Mouse (Mus musculus): Measurements from ENCODE around the gene Irf2. TPM values are rescaled to one million over a fixed set of nuclear protein-coding genes. Genes with fewer than 3 reads are reported as not detected.

The Irf2 gene
- total RNA-seq, 1 experiment = 2.6 TPM

GRCm38 (mm10) chr8:46830112-46830855 lies 90.8 kb downstream of the Irf2 start:
- H3K4me1 ChIP-seq (ENCODE audit: control insufficient read depth in 2 of 2, insufficient read depth in 2 of 2, low read length in 2 of 2, poor library complexity in 1 of 2) = 0 out of 4 replicates have a peak, but pooled peaks cover 0 to 3% of the 10 kb centered on the region in 2 experiments
- no peak for DNase-seq (ENCODE audit: low read depth, low spot score)
- no peak overlapping the region for H3K27ac ChIP-seq (ENCODE audit: insufficient read depth, low read depth, low read length, poor library complexity, severe bottlenecking)
- no peak overlapping the region for H3K9ac ChIP-seq (ENCODE audit: insufficient read depth, low read depth, low read length, poor library complexity, severe bottlenecking)
- in situ Hi-C loops (cut with MboI; ENCODE audit: low sequenced_read_pairs in 2 of 2, unreplicated experiment in 2 of 2) = no loop called here
- no peaks in the 10 kb centered on the region for H3K9me3 ChIP-seq (ENCODE audit: control insufficient read depth, insufficient read depth, low read depth, low read length)
- no peaks in the 10 kb centered on the region for H3K36me3 ChIP-seq (ENCODE audit: control insufficient read depth, insufficient read depth, low read length, poor library complexity, severe bottlenecking)
- TF ChIP-seq ZNF384 (IDR thresholded peaks at IDR 0.05; ENCODE audit: low read depth, low read length) = no peak
- TF ChIP-seq ZC3H11A (IDR thresholded peaks at IDR 0.05; ENCODE audit: borderline replicate concordance, low read depth, low read length) = no peak
- no peak for TF ChIP-seq CHD2 (IDR thresholded peaks at IDR 0.05; ENCODE audit: low read depth, low read length)
- no peak for TF ChIP-seq MAFK (IDR thresholded peaks at IDR 0.05; ENCODE audit: insufficient read depth, low read depth, low read length)
- no peak for TF ChIP-seq HCFC1 (IDR thresholded peaks at IDR 0.05; ENCODE audit: borderline replicate concordance, insufficient read depth, low read length)
- no peak overlapping the region for H3K4me3 ChIP-seq (ENCODE audit: insufficient read depth in 1 of 2, low read depth in 1 of 2, low read length in 2 of 2, poor library complexity in 1 of 2, severe bottlenecking in 1 of 2)

DNA sequence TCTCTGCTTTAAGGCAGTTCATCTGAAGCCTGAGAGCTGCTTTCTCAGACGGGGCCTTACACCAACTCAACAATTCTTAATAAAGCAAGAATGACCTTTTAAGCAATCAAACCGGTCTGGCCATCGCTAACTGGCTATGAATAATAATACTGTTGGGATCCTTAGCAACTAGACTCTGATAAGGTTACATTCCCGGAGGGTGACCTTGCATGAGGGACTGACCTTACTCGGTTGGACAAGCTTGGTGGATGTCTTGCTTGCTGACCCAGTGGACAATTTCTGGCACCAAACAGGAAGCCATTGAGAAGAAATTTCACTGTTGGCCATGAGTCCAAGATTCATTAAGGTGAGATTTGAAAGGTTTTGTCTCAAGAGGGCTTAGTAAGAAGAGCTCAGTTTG lies 92.4 kb downstream of the Irf2 start:
- Histone ChIP-seq H3K4me1 (ENCODE audit: control insufficient read depth in 2 of 2, insufficient read depth in 2 of 2, low read length in 2 of 2, poor library complexity in 1 of 2) (0 out of 4 replicates have a peak, but pooled peaks cover 0 to 3% of the 10 kb centered on the region in 2 experiments), H3K4me3 (ENCODE audit: insufficient read depth in 1 of 2, low read depth in 1 of 2, low read length in 2 of 2, poor library complexity in 1 of 2, severe bottlenecking in 1 of 2) (no peak overlapping the region), H3K36me3 (ENCODE audit: control insufficient read depth, insufficient read depth, low read length, poor library complexity, severe bottlenecking) (no peaks in the 10 kb centered on the region), H3K9ac (ENCODE audit: insufficient read depth, low read depth, low read length, poor library complexity, severe bottlenecking) (no peak overlapping the region), H3K9me3 (ENCODE audit: control insufficient read depth, insufficient read depth, low read depth, low read length) (no peaks in the 10 kb centered on the region), H3K27ac (ENCODE audit: insufficient read depth, low read depth, low read length, poor library complexity, severe bottlenecking) (no peak overlapping the region)
- TF ChIP-seq ZNF384 (IDR thresholded peaks at IDR 0.05; ENCODE audit: low read depth, low read length) (no peak), ZC3H11A (IDR thresholded peaks at IDR 0.05; ENCODE audit: borderline replicate concordance, low read depth, low read length) (no peak), MAFK (IDR thresholded peaks at IDR 0.05; ENCODE audit: insufficient read depth, low read depth, low read length) (no peak), CHD2 (IDR thresholded peaks at IDR 0.05; ENCODE audit: low read depth, low read length) (no peak), HCFC1 (IDR thresholded peaks at IDR 0.05; ENCODE audit: borderline replicate concordance, insufficient read depth, low read length) (no peak)
- DNase-seq (ENCODE audit: low read depth, low spot score) = no peak
- in situ Hi-C loops (cut with MboI; ENCODE audit: low sequenced_read_pairs in 2 of 2, unreplicated experiment in 2 of 2) = no loop called here

DNA sequence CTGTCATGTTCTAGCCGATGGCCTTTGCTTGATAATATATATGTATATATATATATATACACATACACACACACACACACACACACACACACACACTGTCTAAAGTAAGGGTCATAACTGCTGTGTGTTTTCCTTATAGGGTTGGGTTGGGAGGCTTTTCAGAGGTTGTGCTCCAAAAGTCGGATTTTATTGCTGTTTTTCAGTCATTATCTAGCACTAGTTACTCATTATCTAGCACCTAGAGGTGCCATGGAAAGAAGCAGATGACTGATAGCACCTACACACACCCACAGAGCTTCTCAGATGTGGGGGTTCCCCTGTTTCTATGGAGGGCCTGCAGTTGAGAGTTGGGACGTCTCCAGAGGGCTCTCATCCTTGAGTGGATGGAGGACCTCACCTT lies 92.9 kb downstream of the Irf2 start:
- no peak for DNase-seq (ENCODE audit: low read depth, low spot score)
- Histone ChIP-seq H3K36me3 (ENCODE audit: control insufficient read depth, insufficient read depth, low read length, poor library complexity, severe bottlenecking) (no peaks in the 10 kb centered on the region), H3K27ac (ENCODE audit: insufficient read depth, low read depth, low read length, poor library complexity, severe bottlenecking) (no peak overlapping the region), H3K9me3 (ENCODE audit: control insufficient read depth, insufficient read depth, low read depth, low read length) (no peaks in the 10 kb centered on the region), H3K9ac (ENCODE audit: insufficient read depth, low read depth, low read length, poor library complexity, severe bottlenecking) (no peak overlapping the region), H3K4me1 (ENCODE audit: control insufficient read depth in 2 of 2, insufficient read depth in 2 of 2, low read length in 2 of 2, poor library complexity in 1 of 2) (0 out of 4 replicates have a peak, but pooled peaks cover 0 to 3% of the 10 kb centered on the region in 2 experiments), H3K4me3 (ENCODE audit: insufficient read depth in 1 of 2, low read depth in 1 of 2, low read length in 2 of 2, poor library complexity in 1 of 2, severe bottlenecking in 1 of 2) (no peak overlapping the region)
- in situ Hi-C loops (cut with MboI; ENCODE audit: low sequenced_read_pairs in 2 of 2, unreplicated experiment in 2 of 2) = no loop called here
- TF ChIP-seq ZNF384 (IDR thresholded peaks at IDR 0.05; ENCODE audit: low read depth, low read length) = no peak
- TF ChIP-seq MAFK (IDR thresholded peaks at IDR 0.05; ENCODE audit: insufficient read depth, low read depth, low read length) = no peak
- no peak for TF ChIP-seq CHD2 (IDR thresholded peaks at IDR 0.05; ENCODE audit: low read depth, low read length)
- TF ChIP-seq HCFC1 (IDR thresholded peaks at IDR 0.05; ENCODE audit: borderline replicate concordance, insufficient read depth, low read length) = no peak
- no peak for TF ChIP-seq ZC3H11A (IDR thresholded peaks at IDR 0.05; ENCODE audit: borderline replicate concordance, low read depth, low read length)

DNA sequence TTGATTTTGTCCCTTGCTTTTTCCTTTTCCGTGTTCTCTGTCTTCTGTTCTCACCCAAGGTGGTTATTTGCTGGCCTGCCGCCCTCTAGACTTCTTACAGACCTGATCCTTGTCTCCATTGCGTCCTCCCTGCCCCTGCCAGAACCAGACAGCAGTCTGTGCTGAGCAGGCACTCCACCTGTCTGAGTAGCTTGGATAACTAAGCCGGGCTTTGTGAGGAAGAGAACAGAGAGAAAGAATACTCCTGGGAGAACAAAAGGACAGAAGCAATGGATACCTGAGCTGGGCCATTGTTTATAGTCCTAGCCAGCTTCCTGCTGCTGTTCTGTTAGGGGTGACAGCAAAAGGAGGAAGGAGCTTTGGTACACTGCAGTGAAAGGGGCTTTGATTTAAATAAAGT lies 94.2 kb downstream of the Irf2 start:
- Histone ChIP-seq H3K4me1 (ENCODE audit: control insufficient read depth in 2 of 2, insufficient read depth in 2 of 2, low read length in 2 of 2, poor library complexity in 1 of 2) (0 out of 4 replicates have a peak, but pooled peaks cover 0 to 3% of the 10 kb centered on the region in 2 experiments), H3K9ac (ENCODE audit: insufficient read depth, low read depth, low read length, poor library complexity, severe bottlenecking) (no peak overlapping the region), H3K4me3 (ENCODE audit: insufficient read depth in 1 of 2, low read depth in 1 of 2, low read length in 2 of 2, poor library complexity in 1 of 2, severe bottlenecking in 1 of 2) (no peak overlapping the region), H3K9me3 (ENCODE audit: control insufficient read depth, insufficient read depth, low read depth, low read length) (no peaks in the 10 kb centered on the region), H3K27ac (ENCODE audit: insufficient read depth, low read depth, low read length, poor library complexity, severe bottlenecking) (no peak overlapping the region), H3K36me3 (ENCODE audit: control insufficient read depth, insufficient read depth, low read length, poor library complexity, severe bottlenecking) (no peaks in the 10 kb centered on the region)
- DNase-seq (ENCODE audit: low read depth, low spot score) = no peak
- in situ Hi-C loops (cut with MboI; ENCODE audit: low sequenced_read_pairs in 2 of 2, unreplicated experiment in 2 of 2) = no loop called here
- TF ChIP-seq CHD2 (IDR thresholded peaks at IDR 0.05; ENCODE audit: low read depth, low read length) (no peak), HCFC1 (IDR thresholded peaks at IDR 0.05; ENCODE audit: borderline replicate concordance, insufficient read depth, low read length) (no peak), ZNF384 (IDR thresholded peaks at IDR 0.05; ENCODE audit: low read depth, low read length) (no peak), MAFK (IDR thresholded peaks at IDR 0.05; ENCODE audit: insufficient read depth, low read depth, low read length) (no peak), ZC3H11A (IDR thresholded peaks at IDR 0.05; ENCODE audit: borderline replicate concordance, low read depth, low read length) (no peak)
